Mouse (Mus musculus) lung, adult 2 months (tissue): ENCODE results near the gene Snx29.

Experiments
- CTCF ChIP-seq: fragments of 200-500 bp; IDR thresholded peaks from 2 replicates; pipeline ENCODE4 v1.5.1; 2011; ENCODE audit warnings: mild to moderate bottlenecking, low read length, control low read depth; ENCODE audit not compliant: insufficient read depth
- POLR2A ChIP-seq: fragments of 200-500 bp; IDR thresholded peaks from 2 replicates; pipeline ENCODE4 v1.6.1; 2011; ENCODE audit warnings: low read depth, mild to moderate bottlenecking, control low read depth, low read length, borderline replicate concordance; ENCODE audit errors: extremely low read depth

GRCm38 (mm10) chr16:11685735-11686340, 363.1 kb downstream of the Snx29 start:
- TF ChIP-seq CTCF (no peak), POLR2A (no peak)
